Mouse (Mus musculus) lung, postnatal 0 days (tissue): ENCODE measurements around the gene Nit2.

Source experiments
- CTCF ChIP-seq: IDR thresholded peaks from 2 replicates; pipeline ENCODE4 v1.5.1; 2016; ENCODE audit warnings: antibody characterized with exemption, mild to moderate bottlenecking
- EP300 ChIP-seq: IDR thresholded peaks from 2 replicates; pipeline ENCODE4 v1.6.1; 2016; ENCODE audit warnings: antibody characterized with exemption, mild to moderate bottlenecking, control low read depth

- TF ChIP-seq CTCF (no peak), EP300 (no peak)
These were observed 39.3 kb downstream of the Nit2 start for GRCm38 (mm10) chr16:57127825-57128224.
